Mouse (Mus musculus) left cerebral cortex, postnatal 14 days (tissue): ENCODE results near the gene Cpb2. TPM values are rescaled to one million over a fixed set of nuclear protein-coding genes. Genes with fewer than 3 reads are reported as not detected.

Experiments used
- DNase-seq, 2 experiments: peaks; one replicate each; pipeline ENCODE4 v3.0.0; 2021 to 2022; ENCODE audit warnings: low spot score in 2 of 2, mixed read lengths in 1 of 2
- intact Hi-C: fragments of 180-260 bp; cut with DNase I; formaldehyde crosslinking; loops from one replicate; pipeline ENCODE4 v1.15.1; 2025
- long read RNA-seq, 2 experiments: library from polyadenylated mRNA; stranded (forward); transcript quantifications; one replicate each; pipeline ENCODE4 v2.0.0; 2021
- total RNA-seq, 2 experiments: library from RNA; stranded (reverse); gene quantifications; 2 replicates each; pipeline ENCODE4 v1.2.3; 2021

Cpb2 gene
- total RNA-seq = not detected
- long read RNA-seq, experiment 1 = 0 reads
- long read RNA-seq, experiment 2, partial matches to known transcripts = 0 of 1 reads
- long read RNA-seq, experiment 2, other reads (novel, unspliced or antisense) = 1 of 1 reads

DNA sequence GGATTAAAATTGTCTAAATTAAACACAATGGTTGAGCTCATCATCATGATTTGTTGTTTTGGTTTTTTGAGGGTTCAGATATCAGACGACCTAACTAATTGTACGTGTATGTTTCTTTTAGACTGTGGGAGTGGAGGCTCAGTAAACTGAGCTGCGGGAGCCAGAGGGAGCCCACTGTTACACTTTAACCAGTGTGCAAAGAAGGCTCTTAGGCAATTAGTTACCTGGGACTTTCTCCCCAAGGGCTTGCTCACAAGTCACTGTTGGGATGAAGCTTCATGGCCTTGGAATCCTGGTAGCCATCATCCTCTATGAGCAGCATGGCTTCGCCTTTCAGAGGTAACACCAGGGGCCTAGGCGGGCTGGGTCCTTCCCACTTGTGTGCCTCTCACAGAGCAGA lies at the start of gene Cpb2:
TSS of gene Cpb2 (plus strand) at position 201 of the 400 bp plus-strand sequence.
- DNase-seq = no peak
- intact Hi-C loops = no loop called here

DNA sequence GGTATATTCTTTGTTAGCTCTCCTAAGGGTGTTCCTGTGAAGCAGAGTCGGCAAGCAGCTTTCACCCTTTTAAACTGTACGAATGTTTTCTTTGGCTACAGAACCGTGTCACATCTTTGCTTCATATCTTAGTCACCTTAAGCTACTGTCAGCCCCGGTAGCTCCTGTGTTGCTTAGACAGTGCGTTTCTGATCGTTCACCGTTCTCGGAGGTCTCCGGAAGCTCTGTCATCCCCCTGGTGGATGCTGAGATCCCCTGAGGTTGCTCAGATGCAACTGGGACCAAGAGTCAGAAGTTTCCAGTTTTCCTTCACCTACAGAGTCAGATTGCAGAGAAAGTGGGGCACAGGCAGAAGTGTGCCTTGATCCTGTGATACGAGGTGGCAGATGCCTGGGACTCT lies 49.7 kb upstream of the Cpb2 start:
- no peak for DNase-seq
- intact Hi-C loops = no loop called here

DNA sequence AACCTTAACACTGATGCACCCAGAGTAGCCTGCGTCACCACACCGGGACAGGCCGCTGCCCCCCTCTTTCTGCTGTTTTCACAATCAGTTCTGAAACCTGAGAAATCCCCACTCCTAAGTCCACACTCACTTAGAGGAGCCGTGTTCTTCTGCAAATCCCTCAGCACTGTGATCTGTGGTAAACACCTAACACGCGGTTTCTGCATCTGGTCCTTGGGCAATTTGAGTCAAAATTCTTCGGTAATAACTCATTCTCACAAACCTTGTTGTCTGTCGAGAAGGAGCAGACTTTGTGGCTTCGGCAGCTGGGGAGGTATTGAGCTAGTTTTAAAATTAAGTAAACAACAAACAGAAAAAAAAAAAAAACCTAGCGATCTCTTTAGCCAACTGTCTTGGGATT lies 49.2 kb upstream of the Cpb2 start:
- DNase-seq = no peak
- intact Hi-C loops = no loop called here

DNA sequence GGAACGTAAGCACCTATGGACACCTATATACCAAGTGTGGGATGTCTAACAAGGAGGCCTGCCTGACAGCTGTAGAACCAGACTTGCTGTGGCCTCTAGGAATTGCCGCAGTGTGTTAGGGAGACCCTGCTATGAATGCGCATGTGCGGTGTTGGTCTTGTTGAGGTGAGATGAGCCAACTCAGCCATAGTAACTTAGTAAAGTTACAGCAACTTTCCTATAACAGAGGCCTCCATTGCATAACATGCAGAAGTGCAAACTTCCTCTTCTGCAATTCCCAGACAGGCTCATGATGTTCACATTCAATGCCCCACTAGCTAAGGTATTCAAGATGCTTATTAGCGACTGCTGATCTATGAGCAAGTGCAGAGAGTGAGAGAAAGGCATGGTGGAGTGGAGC lies 46.6 kb upstream of the Cpb2 start:
- intact Hi-C loops = loop anchor here (5.0 kb wide), 2 partner anchors 133 to 527 kb away; no protein-coding TSS in a partner anchor
- no peak for DNase-seq

DNA sequence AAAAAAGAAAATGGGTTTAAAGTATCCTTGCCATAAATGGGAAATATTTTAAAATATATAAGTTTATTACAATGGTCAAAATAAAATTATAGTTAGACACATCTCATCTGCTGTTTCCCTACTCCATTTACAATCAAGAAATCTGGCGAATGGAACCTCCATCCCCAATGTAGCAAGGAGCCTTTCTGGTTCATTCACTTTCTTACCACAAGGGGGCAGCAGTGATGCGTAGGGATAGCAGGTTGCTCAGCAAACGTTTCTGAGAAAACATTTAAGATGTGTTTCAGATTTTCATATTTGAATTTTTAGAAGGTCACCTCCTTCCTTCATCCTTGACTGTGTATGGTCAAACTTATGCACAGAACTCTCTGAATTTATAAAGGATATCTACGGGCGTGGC lies 45.1 kb upstream of the Cpb2 start:
- DNase-seq = peak; percentile 57 to 84
- intact Hi-C loops = loop anchor here (5.0 kb wide), 2 partner anchors 135 to 525 kb away; no protein-coding TSS in a partner anchor

DNA sequence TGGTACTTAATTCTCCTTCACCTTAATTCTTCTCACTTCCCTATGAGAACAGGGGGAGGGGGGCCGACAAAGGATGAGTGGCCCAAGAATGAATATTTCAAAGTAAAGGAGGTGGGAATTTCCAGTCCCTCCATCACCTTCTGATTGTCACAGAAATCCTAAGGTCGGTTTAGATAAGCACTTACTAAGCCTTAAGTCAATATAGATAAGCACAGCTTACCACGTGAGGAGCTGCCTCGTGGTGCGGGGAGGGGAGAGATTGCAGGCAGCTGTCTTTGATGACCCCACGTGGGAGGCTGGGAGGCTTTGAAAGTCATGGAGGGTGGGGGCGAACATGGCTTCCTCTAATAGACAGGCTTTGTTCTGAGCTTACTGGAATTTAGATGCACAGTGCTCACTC lies 44.4 kb upstream of the Cpb2 start:
- intact Hi-C loops = loop anchor here (5.0 kb wide), 2 partner anchors 135 to 525 kb away; no protein-coding TSS in a partner anchor
- DNase-seq = no peak

DNA sequence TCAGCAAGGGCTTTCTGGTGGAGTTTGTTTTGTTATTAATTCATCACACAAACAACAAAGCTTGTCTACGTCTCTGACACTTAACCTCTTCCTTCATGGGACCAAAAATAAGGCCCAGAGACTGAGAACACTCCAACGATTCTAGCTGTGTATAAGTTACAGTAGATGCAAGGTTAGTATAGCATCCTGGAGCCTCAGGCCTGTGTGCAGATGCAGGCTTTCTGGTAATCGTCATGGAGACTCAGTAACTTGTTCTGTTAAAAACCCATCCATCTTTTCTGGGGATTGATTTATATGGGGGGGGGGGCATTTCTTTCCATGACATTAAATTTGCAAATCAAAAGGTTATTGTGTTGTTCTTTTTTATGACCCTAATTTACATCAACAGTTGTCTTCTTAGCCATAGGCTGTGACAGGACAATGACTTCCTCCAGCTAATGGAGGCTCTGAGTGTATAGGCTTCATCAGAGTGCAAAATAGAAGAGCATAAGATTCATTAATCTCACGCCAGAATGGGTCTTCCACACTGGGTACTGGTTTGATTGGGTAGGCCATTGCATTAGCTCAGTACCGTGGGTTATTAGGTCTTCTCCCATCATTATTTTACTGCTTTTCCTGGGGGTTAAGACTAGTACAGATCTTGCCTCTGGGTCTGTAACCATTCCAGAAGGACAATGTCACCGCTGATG lies 36.6 kb upstream of the Cpb2 start:
- no peak for DNase-seq
- intact Hi-C loops = no loop called here

DNA sequence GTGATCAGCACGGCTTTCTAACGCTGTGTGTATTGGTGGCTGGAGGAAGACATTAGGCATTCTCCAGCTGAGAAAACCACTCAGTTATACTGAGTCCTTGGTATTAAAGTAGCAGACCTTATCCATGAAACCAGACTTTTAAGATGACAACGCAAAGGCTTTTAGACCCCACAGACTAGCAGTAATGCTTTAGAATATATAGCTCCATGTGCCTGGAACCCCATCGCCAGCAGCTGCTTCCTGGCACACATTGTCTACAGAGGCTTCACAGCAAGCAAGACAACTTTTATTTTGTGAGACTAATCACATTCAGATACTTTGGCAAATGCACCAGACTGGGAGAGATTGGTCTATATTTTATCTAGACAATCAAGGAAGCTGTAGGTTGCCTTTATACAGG lies 35.8 kb upstream of the Cpb2 start:
- intact Hi-C loops = no loop called here
- no peak for DNase-seq

DNA sequence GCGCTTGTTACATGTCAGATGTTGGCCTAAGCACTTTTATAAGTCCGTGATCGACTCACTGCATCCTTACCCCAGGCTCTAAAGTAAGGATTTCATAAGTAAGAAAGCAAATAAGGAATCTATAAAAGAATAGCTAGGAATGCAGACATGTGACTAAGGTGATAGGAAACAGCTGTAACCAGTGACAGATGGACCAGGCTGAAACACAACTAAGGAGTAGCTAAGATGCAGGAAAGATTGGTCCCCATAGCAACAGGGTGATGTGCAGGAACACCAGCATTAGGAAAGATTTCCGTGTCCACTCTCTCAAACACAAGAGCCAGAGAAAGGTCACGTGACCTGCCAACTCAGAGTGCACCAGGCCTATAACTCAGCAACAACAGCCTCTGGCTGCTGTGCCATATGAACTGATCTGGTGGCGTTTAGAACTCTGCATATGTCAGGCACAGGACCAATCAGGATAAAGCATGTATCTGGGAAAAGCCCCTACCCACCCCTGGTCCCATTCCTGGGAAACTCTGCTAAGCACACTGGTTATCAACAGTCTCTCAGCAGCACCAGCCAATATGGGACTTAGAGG lies 33.4 kb upstream of the Cpb2 start:
- intact Hi-C loops = no loop called here
- DNase-seq = no peak

DNA sequence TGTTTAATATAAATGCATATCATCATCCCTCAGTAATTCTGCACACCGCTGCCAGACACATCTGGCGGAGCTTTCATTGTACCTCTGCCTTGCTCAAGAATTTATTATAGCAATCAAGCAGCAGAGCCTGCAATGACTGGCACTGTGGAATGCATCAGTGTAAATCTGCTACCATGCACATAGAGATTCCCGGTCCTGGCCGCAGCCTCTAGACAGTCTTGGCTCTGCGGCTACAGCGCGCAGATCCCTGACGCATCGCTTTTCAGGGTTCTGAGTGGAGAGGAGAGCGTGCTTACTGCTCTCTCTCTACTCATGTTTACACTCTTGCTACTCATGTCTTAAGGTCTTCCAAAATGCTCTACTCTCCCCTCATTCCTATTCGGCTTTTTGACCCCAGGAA lies 28.3 kb upstream of the Cpb2 start:
- intact Hi-C loops = no loop called here
- DNase-seq = no peak

DNA sequence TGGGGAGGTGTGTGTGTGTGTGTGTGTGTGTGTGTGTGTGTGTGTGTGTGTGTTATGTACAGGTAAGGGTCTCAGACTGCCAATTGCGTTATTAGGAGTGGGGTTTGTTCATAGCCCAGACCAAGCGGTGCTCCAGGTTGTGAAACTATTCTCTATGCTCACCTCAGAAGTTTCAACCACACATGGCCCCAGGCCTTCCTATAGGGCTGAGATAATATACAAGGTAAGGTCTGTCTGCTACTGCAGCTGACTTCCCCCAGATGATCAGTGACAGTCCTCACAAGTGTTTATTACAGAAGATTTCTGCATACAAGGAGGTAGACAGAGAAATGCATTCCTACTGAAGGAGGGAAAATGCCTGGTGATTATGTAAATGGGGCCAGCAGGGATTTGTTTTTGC lies 23.2 kb upstream of the Cpb2 start:
- intact Hi-C loops = no loop called here
- no peak for DNase-seq

DNA sequence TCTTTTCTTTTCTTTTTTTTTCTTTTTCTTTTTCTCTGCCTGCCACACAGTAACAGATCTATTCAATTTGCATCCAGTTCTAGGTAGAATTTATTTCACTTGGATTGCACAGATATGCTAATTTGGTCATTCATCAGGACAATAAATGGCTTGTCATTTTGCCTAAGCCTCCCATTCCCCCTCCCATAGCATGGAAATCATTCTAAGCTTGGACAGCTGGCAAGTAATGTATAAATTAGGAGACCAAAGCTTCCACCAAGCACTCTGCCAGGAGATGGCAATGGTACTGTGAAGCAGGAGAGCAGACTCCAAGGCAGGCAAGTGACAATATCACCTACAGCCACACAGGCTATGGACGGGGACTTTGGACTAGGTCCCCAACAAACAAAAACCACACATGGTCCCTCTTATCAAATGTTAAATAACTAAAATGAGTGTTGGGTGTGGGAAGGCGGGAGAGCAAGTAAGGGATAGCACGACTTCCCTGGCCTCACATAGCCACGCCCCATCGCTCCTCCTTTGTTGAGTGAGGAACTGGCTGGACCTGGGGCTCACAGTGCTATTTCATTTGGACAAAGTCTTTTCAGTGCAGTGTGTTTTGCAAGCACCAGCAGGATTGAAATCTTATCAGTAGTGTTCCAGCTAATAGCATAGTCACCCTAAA lies 22.7 kb upstream of the Cpb2 start:
- intact Hi-C loops = no loop called here

DNA sequence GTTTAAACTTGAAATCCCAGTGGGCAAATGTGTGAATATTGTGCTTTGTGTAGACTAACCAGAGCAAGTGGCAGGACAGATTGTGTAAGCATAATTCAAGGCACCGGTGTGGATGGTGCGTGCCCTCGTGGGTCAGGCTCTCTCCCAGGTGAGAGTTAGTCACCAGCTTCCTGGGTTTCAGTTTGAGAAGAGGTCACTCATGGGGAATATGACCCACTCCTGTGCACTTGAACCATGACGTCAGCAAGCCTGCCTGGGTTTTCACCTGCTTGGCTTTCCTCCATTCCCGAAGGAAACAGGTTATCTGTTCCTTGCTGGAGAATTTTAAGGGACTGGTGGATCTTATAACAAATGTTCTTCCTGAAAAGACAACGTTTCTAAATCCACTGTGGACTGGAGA lies 19.7 kb upstream of the Cpb2 start:
- DNase-seq = no peak
- intact Hi-C loops = no loop called here

More for the DNA sequence above, 22.7 kb upstream of the Cpb2 start:
- no peak for DNase-seq

DNA sequence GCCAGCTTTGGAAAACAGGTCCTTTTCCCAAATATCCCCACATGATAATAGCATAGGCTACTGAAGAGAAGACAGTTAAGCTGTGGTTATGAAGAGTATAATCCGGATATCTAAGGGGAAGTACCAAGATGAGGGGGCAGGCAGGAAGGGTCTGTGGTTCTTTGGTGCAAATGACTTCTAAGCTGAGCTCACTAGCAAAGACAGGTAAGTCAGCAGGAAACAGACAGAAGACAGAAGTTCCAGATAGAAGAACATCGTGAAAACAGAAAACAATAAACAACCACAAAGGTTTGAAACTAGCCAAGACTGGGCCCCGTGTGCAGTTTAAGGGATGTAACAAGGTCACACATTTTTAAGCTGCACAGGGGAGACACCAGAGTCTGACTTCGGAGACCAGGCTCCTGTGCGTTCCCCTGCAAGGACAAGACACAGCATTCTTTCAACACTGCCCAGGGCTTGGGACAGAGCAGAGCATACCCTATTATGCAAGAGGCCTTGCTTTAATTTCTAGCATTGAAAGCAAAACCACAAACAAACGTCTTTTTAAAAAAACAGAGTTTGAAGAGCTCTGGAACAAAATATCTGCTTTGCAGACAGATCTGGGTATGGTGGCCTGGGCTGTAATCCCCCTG lies 14.5 kb upstream of the Cpb2 start:
- DNase-seq = no peak
- intact Hi-C loops = no loop called here

DNA sequence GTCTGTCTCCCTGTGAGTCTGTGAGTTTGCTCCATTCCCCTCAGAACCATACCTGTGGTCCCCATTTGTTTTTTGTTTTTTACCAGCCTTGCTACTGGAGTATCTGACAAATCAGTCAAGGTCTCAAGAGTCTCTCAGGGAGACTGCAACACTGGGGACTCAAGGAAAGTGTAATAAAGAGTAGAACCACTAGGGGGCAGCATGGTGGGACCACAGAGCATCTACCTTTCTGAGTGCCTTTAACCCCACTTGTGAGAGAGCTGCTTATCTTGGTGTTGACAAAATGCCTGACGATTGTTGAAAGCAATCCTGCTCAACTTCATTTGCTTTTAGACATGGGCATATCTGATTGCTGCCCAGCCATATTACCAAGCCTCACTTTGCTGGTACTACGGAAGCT lies 12.3 kb upstream of the Cpb2 start:
- intact Hi-C loops = no loop called here
- DNase-seq = peak; percentile 25 to 59

DNA sequence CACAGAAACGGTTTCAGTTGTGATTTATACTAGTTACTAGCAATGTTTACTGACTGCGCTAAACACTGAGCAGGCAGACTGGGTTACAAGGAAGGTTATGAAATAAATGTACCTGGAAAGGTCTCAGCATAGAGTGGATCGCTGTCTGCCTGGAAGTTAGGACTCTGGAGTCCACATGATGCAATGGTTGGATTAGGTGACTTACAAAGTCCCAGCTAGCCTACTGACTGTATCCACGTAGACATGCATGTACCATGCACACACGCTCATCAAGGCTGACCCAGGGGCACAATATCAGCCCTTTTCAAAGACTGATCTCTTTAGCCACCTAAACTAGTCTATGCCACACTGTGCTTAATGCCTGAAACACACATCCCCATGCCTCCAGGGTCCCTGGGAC lies 9.0 kb upstream of the Cpb2 start:
- intact Hi-C loops = no loop called here

DNA sequence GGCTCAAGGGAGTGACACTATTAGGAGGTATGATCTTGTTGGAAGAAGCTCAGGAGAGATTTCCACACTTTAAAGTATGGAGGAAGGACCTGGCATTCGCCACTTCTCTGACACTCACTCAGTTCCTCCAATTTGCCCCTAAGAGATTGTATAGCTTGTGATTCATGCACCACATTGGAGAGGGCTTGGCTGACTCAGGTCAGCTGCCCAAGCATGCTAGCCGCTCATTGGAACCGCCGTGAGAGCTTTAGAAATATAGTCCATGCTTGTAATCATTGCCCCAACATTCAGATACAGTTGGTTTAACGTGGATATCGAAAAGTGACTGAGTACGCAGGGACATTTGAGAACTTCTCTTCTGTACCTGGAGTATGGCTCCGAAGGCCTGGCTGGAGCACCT lies 6.5 kb upstream of the Cpb2 start:
- no peak for DNase-seq
- intact Hi-C loops = loop anchor here (5.0 kb wide), 1 partner anchor 47 kb away; the partner anchor contains the start of gene Zc3h13

More for the DNA sequence above, 9.0 kb upstream of the Cpb2 start:
- no peak for DNase-seq

DNA sequence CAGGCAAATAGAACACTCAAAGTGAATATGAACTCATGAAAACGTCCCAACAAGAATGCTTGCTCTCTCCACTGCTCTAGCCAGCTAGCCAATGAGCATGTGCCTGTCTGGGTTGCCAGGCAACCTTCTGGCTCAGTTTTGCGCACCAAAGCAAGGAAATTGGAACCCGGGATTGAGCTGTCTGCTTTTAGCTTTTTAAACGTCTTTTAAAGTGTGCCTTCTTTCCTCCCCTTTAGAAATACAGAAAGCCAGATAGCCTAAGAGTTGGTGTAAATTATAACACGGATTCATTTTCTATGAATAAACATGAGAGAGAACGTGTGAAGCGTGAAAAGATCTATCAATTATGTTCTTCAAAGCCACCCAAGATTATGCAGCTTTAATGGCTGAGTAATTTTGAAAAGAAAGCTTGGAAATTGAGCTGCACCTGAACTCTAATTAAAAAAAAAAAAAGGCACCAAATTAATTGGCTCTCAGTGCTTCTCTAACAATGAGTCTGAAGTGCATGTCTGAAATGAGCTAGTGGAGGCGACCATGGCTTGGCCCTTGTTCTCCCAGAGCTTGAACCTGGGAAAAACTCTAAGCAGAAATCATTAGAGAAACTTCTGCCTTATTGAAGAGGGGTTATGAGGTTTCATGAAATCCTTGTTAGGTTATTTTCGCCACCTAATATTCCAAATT lies 6.0 kb upstream of the Cpb2 start:
- DNase-seq = peak; percentile 65
- intact Hi-C loops = loop anchor here (5.0 kb wide), 1 partner anchor 46 kb away; the partner anchor contains the start of gene Zc3h13

DNA sequence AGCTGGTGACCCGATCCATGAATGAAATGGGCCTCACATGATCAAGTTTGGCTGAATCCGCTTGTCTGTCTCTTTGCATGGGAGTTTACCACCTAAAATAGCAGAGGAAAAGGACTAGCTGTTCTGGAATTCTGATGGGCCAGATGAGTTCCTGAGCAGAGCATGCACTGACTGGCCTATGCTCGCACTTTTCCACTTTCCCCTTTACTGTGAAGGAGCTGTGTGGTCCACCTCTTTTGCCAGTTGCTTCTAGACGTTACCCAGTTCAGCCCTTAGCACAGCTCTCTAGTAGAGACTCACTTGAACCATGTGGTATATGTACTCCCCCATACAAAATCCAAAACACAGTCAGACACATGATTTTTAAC lies 5.5 kb upstream of the Cpb2 start:
- intact Hi-C loops = loop anchor here (5.0 kb wide), 1 partner anchor 46 kb away; the partner anchor contains the start of gene Zc3h13
- no peak for DNase-seq
